Mouse (Mus musculus) neural tube, embryonic 11.5 days (tissue): Measurements from ENCODE around the gene Gse1. TPM values are rescaled to one million over a fixed set of nuclear protein-coding genes. Genes with fewer than 3 reads are reported as not detected.

Experiments used
- ATAC-seq: fragments of 200-750 bp; cut with Nextera tagmentation; 2 replicates; pipeline ENCODE4 v1.8.0; 2017; ENCODE audit warnings: moderate number of reproducible peaks, mild to moderate bottlenecking, moderate TSS enrichment, moderate library complexity; ENCODE audit not compliant: insufficient read depth, low FRiP score, low TSS enrichment
- DNase-seq: peaks from one replicate; pipeline ENCODE4 v3.0.0-alpha.2; 2015; ENCODE audit warnings: low spot score
- H3K27ac ChIP-seq: fragments of 300-500 bp; sonication (generic); 2 replicates; pipeline ENCODE4 v1.5.1; 2014; ENCODE audit warnings: low read depth, mild to moderate bottlenecking, low read length
- H3K27me3 ChIP-seq: fragments of 300-500 bp; sonication (generic); 2 replicates; pipeline ENCODE4 v1.6.1; 2014; ENCODE audit warnings: mild to moderate bottlenecking, low read length, mixed read lengths; ENCODE audit not compliant: control insufficient read depth, insufficient read depth
- H3K36me3 ChIP-seq: fragments of 300-500 bp; sonication (generic); 2 replicates; pipeline ENCODE4 v1.6.1; 2014; ENCODE audit warnings: mild to moderate bottlenecking, low read length, moderate library complexity, mixed read lengths; ENCODE audit not compliant: control insufficient read depth, insufficient read depth
- H3K4me1 ChIP-seq: fragments of 300-500 bp; sonication (generic); 2 replicates; pipeline ENCODE4 v1.6.1; 2014; ENCODE audit warnings: low read length, mixed read lengths; ENCODE audit not compliant: control insufficient read depth, insufficient read depth
- H3K4me2 ChIP-seq: fragments of 300-500 bp; sonication (generic); 2 replicates; pipeline ENCODE4 v1.6.1; 2014; ENCODE audit warnings: low read depth, mild to moderate bottlenecking, moderate library complexity
- H3K4me3 ChIP-seq: fragments of 300-500 bp; sonication (generic); 2 replicates; pipeline ENCODE4 v1.5.1; 2014; ENCODE audit warnings: low read depth, low read length
- H3K9ac ChIP-seq: fragments of 300-500 bp; sonication (generic); 2 replicates; pipeline ENCODE4 v1.6.1; 2014; ENCODE audit warnings: mild to moderate bottlenecking, low read length
- H3K9me3 ChIP-seq: fragments of 300-500 bp; sonication (generic); 2 replicates; pipeline ENCODE4 v1.6.1; 2016; ENCODE audit warnings: low read length; ENCODE audit not compliant: control insufficient read depth
- WGBS: fragments of 180-500 bp; shearing (Covaris S2); extraction: QIAGEN DNeasy Blood & Tissue Kit; methylation state at CpG from one replicate; pipeline ENCODE4 v1.1.7; 2014; 5-methylcytosine and 5-hydroxymethylcytosine counted together
- polyA plus RNA-seq: library from polyadenylated mRNA; unstranded; fragments of >200 nt; fragmentation: Nextera tagmentation; extraction: Ambion mirVana; gene quantifications from 2 replicates; pipeline ENCODE4 v1.2.1, GENCODE M21; 2014

The Gse1 gene
- polyA plus RNA-seq, 1 experiment from 2014 or later = 33.5 TPM

GRCm38 (mm10) chr8:120319449-120319848 lies 91.2 kb downstream of the Gse1 start:
- H3K27me3 ChIP-seq = no peaks in the 10 kb centered on the region
- H3K9ac ChIP-seq = no peak overlapping the region
- ATAC-seq (peak; percentile 45; the same call in 1 of the 2 replicates), DNase-seq (peak; percentile 77)
- WGBS = 24% methylated on average over 7 of the region's 7 CpGs
- no peaks in the 10 kb centered on the region for H3K9me3 ChIP-seq
- H3K36me3 ChIP-seq = no peaks in the 10 kb centered on the region
- H3K4me2 ChIP-seq = no peak overlapping the region
- H3K4me1 ChIP-seq = peaks cover 31% of the 10 kb centered on the region
- no peak overlapping the region for H3K27ac ChIP-seq
- H3K4me3 ChIP-seq = no peak overlapping the region

GRCm38 (mm10) chr8:120320146-120320545 lies 91.9 kb downstream of the Gse1 start:
- no peak overlapping the region for H3K4me3 ChIP-seq
- 92% methylated on average over 5 of the region's 5 CpGs for WGBS
- no peak overlapping the region for H3K27ac ChIP-seq
- no peak for ATAC-seq
- no peaks in the 10 kb centered on the region for H3K27me3 ChIP-seq
- H3K4me1 ChIP-seq = peaks cover 38% of the 10 kb centered on the region
- no peak for DNase-seq
- no peak overlapping the region for H3K4me2 ChIP-seq
- H3K9me3 ChIP-seq = no peaks in the 10 kb centered on the region
- H3K9ac ChIP-seq = no peak overlapping the region
- no peaks in the 10 kb centered on the region for H3K36me3 ChIP-seq

GRCm38 (mm10) chr8:120321724-120322123 lies 93.5 kb downstream of the Gse1 start:
- H3K27ac ChIP-seq = 0 out of 2 replicates have a peak overlapping the region, but pooled peaks have one; percentile 90

GRCm38 (mm10) chr8:120322956-120323448 lies 94.7 kb downstream of the Gse1 start:
- Histone ChIP-seq H3K4me3 (no peak overlapping the region), H3K4me2 (no peak overlapping the region; the same call in 1 of the 2 replicates), H3K9ac (peak overlapping the region; percentile 49), H3K36me3 (no peaks in the 10 kb centered on the region), H3K4me1 (peaks cover 40% of the 10 kb centered on the region), H3K9me3 (no peaks in the 10 kb centered on the region), H3K27me3 (no peaks in the 10 kb centered on the region), H3K27ac (peak overlapping the region; percentile 90)
- 1% methylated on average over 20 of the region's 20 CpGs for WGBS
- DNase-seq (peak; percentile 83), ATAC-seq (peak; percentile 70)

More at GRCm38 (mm10) chr8:120321724-120322123, 93.5 kb downstream of the Gse1 start:
- WGBS = 47% methylated on average over 6 of the region's 6 CpGs
- ATAC-seq (no peak), DNase-seq (no peak)
- peaks cover 42% of the 10 kb centered on the region for H3K4me1 ChIP-seq
- no peaks in the 10 kb centered on the region for H3K27me3 ChIP-seq
- no peaks in the 10 kb centered on the region for H3K36me3 ChIP-seq
- H3K9me3 ChIP-seq = no peaks in the 10 kb centered on the region
- no peak overlapping the region for H3K4me2 ChIP-seq
- no peak overlapping the region for H3K9ac ChIP-seq
- H3K4me3 ChIP-seq = no peak overlapping the region

- no peaks in the 10 kb centered on the region for H3K36me3 ChIP-seq
- peak overlapping the region; percentile 90; the same call in 1 of the 2 replicates for H3K27ac ChIP-seq
- ATAC-seq (no peak), DNase-seq (no peak)
- H3K4me3 ChIP-seq = no peak overlapping the region
- H3K4me2 ChIP-seq = no peak overlapping the region
- no peaks in the 10 kb centered on the region for H3K27me3 ChIP-seq
- H3K9ac ChIP-seq = 0 out of 2 replicates have a peak overlapping the region, but pooled peaks have one; percentile 5
- no peaks in the 10 kb centered on the region for H3K9me3 ChIP-seq
- WGBS = 42% methylated on average over 3 of the region's 3 CpGs
- peaks cover 39% of the 10 kb centered on the region for H3K4me1 ChIP-seq
These were observed 96.3 kb downstream of the Gse1 start for GRCm38 (mm10) chr8:120324555-120324954.

- WGBS = 67% methylated on average over 5 of the region's 5 CpGs
- no peaks in the 10 kb centered on the region for H3K9me3 ChIP-seq
- no peak overlapping the region for H3K9ac ChIP-seq
- H3K27me3 ChIP-seq = no peaks in the 10 kb centered on the region
- DNase-seq (no peak), ATAC-seq (no peak)
- H3K4me2 ChIP-seq = no peak overlapping the region
- no peaks in the 10 kb centered on the region for H3K36me3 ChIP-seq
- 0 out of 2 replicates have a peak overlapping the region, but pooled peaks have one; percentile 90 for H3K27ac ChIP-seq
- no peak overlapping the region for H3K4me3 ChIP-seq
- H3K4me1 ChIP-seq = peaks cover 39% of the 10 kb centered on the region
These were observed 97.0 kb downstream of the Gse1 start for GRCm38 (mm10) chr8:120325172-120325767.

GRCm38 (mm10) chr8:120327131-120327554 lies 98.9 kb downstream of the Gse1 start:
- Histone ChIP-seq H3K27ac (0 out of 2 replicates have a peak overlapping the region, but pooled peaks have one; percentile 27), H3K4me3 (no peak overlapping the region), H3K4me1 (peaks cover 37% of the 10 kb centered on the region), H3K27me3 (no peaks in the 10 kb centered on the region), H3K36me3 (no peaks in the 10 kb centered on the region), H3K9ac (no peak overlapping the region), H3K4me2 (no peak overlapping the region), H3K9me3 (no peaks in the 10 kb centered on the region)
- ATAC-seq = no peak
- DNase-seq = no peak
- 53% methylated on average over 3 of the region's 3 CpGs for WGBS

- WGBS = 86% methylated on average over 13 of the region's 13 CpGs
- H3K4me1 ChIP-seq = peaks cover 23% of the 10 kb centered on the region
These were observed 100.2 kb downstream of the Gse1 start for GRCm38 (mm10) chr8:120328361-120329022.

More at GRCm38 (mm10) chr8:120328361-120329022, 100.2 kb downstream of the Gse1 start:
- H3K27ac ChIP-seq = no peak overlapping the region
- DNase-seq = no peak
- no peaks in the 10 kb centered on the region for H3K9me3 ChIP-seq
- no peak overlapping the region for H3K4me2 ChIP-seq
- H3K9ac ChIP-seq = no peak overlapping the region
- H3K27me3 ChIP-seq = no peaks in the 10 kb centered on the region
- H3K4me3 ChIP-seq = no peak overlapping the region
- no peak for ATAC-seq
- H3K36me3 ChIP-seq = no peaks in the 10 kb centered on the region
